Mouse (Mus musculus) B cell, adult 62 days (primary cell): ENCODE data around the gene Mok. TPM values are rescaled to one million over a fixed set of nuclear protein-coding genes. Genes with fewer than 3 reads are reported as not detected.

Experiments used
- total RNA-seq: library from RNA; stranded (reverse); gene quantifications from 4 replicates; pipeline ENCODE4 v1.2.4, GENCODE M21; 2023

Mok gene
- total RNA-seq: 0.33 to 0.58 TPM (median 0.56 TPM) in 3 of 4 replicates, not detected in the other

GRCm38 (mm10) chr12:110840348-110841198, at the start of gene Mok:
Gene Mok (minus strand): TSS chr12:110840939.

DNA sequence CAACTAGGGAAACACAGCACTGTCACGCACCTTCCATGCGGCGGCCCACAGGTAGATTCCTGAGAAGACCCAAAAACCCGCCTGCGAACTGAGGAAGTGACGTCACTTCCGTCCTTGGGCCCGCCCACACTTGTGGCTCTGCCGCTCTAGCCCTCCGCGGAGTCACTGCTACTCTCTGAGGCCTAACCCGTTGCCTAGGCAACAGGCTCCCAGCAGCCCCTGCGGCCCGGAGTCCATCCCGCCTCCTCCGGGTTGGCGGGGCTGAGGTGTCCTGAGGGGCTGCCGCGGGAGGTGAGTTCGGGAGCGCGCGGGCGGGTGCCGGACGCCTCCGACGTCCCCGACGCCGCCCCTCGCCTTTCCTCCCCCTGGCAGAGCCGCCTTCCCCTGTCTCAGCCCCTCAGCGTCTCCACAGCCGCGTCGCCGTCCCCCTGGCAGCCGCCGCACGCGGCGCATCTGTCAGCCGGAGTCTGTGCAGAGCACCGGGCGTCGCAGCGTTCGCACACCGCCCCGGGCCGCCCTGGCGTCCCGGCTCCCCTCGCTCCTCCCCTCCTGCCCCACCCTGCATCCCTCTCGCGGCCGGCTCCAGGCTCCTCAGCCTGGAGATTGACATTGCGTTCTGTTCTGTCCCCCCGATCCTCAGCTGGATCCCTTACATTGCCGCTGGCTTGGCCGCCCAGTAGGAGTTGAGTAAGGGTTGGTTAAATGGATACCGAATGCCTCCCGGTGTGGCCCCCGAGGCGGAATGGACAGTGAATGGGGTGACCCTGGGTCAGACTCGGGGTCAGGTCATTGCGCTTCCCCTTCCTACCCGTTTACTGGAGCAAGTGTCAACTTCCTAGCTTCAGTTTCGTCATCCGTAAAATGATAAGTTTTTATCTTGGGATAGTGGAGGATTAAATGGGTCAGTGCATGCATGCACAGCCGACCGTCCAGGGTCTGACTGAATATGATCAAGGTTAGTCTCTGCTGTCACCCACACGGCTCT, 48.6 kb upstream of the Mok start, which contains the start of the genes Cinp and Tecpr2:
Gene Cinp (minus strand): TSS at position 110 of the 985 bp plus-strand sequence.
Gene Tecpr2 (plus strand): TSS at position 229 of the 985 bp plus-strand sequence.

GRCm38 (mm10) chr12:110850010-110850928, 9.5 kb upstream of the Mok start, which contains the start of gene Zfp839:
Gene Zfp839 (plus strand): TSS chr12:110850253.

Other genes with a start within 250 kb of the Mok start
- gene Dync1h1, start 239.5 kb downstream of the Mok start, total RNA-seq: 129 to 158 TPM (median 145 TPM) in 4 replicates
- gene 1700001K19Rik, start 158.3 kb downstream of the Mok start, total RNA-seq: 0.60 to 0.63 TPM in 2 of 4 replicates, not detected in the others
- gene Hsp90aa1, start 138.2 kb downstream of the Mok start, total RNA-seq: 577 to 701 TPM (median 622 TPM) in 4 replicates
- gene Wdr20, start 103.0 kb downstream of the Mok start, total RNA-seq: 58.7 to 87.2 TPM (median 63.5 TPM) in 4 replicates
- gene Zfp839, start 9.3 kb upstream of the Mok start, total RNA-seq: 12.4 to 15.0 TPM (median 13.4 TPM) in 4 replicates
- 25.4 to 29.5 TPM (median 25.7 TPM) in 4 replicates for gene Cinp, start 48.2 kb upstream of the Mok start, total RNA-seq
- 3.9 to 7.0 TPM (median 6.2 TPM) in 4 replicates for gene Tecpr2, start 48.3 kb upstream of the Mok start, total RNA-seq
- 9.0 to 11.1 TPM (median 9.7 TPM) in 4 replicates for gene Ankrd9, start 138.1 kb upstream of the Mok start, total RNA-seq
- gene Rcor1, start 198.4 kb upstream of the Mok start, total RNA-seq: 37.0 to 40.7 TPM (median 38.8 TPM) in 4 replicates